Mouse (Mus musculus) lung, adult 10 weeks (tissue): ENCODE measurements around the gene Crebbp. TPM values are rescaled to one million over a fixed set of nuclear protein-coding genes. Genes with fewer than 3 reads are reported as not detected.

Experiments used
- polyA plus RNA-seq: library from polyadenylated mRNA; stranded (reverse); fragments of 350-450 nt; fragmentation: Illumina TruSeq; extraction: RNeasy Lipid Tissue Mini Kit (QIAGEN cat#74804); gene quantifications from one replicate; pipeline ENCODE4 v1.2.3, GENCODE M21; 2014; ENCODE audit warnings: low read depth, low replicate concordance; ENCODE audit not compliant: insufficient read depth

Crebbp gene
- polyA plus RNA-seq, result 4.2 TPM

GRCm38 (mm10) chr16:4213799-4214551 is at the start of gene Crebbp:
Crebbp (minus strand) TSS chr16:4213997.

GRCm38 (mm10) chr16:4077384-4078061 is 136.3 kb downstream of the Crebbp start, which contains the start of gene Trap1:
Trap1 (minus strand) TSS chr16:4077827.

GRCm38 (mm10) chr16:4036807-4037206 is 177.0 kb downstream of the Crebbp start, which contains the start of gene Dnase1:
Dnase1 (plus strand) TSS chr16:4036942.

Other genes with a start within 250 kb of the Crebbp start
- gene Nlrc3, start 237.4 kb downstream of the Crebbp start, polyA plus RNA-seq, result 1.00 TPM
- 5.6 TPM for gene Slx4, start 210.2 kb downstream of the Crebbp start, polyA plus RNA-seq
- gene Dnase1, start 177.1 kb downstream of the Crebbp start, polyA plus RNA-seq, result not detected
- gene Trap1, start 136.2 kb downstream of the Crebbp start, polyA plus RNA-seq, result 39.3 TPM
- gene Adcy9, start 206.5 kb upstream of the Crebbp start, polyA plus RNA-seq, result 2.6 TPM